Mouse (Mus musculus): Measurements from ENCODE around the gene Gm3383. TPM values are rescaled to one million over a fixed set of nuclear protein-coding genes. Genes with fewer than 3 reads are reported as not detected.

Gene Gm3383
- not detected for polyA plus RNA-seq (2014; fragmentation: Illumina TruSeq; extraction: RNeasy Lipid Tissue Mini Kit (QIAGEN cat#74804); ENCODE audit: insufficient read depth, low read depth, low replicate concordance)

GRCm38 (mm10) chr14:5807882-5808281 is at the start of gene Gm3383:
Gm3383 (minus strand) TSS chr14:5807982.

GRCm38 (mm10) chr14:5830229-5830628 is 22.4 kb upstream of the Gm3383 start, which contains the start of gene Gm3424:
Gm3424 (minus strand) TSS chr14:5830329.

GRCm38 (mm10) chr14:5741477-5741876 is 66.3 kb downstream of the Gm3383 start, which contains the start of gene Gm3373:
Gm3373 (minus strand) TSS chr14:5741577.

GRCm38 (mm10) chr14:5687357-5687756 is 120.4 kb downstream of the Gm3383 start, which contains the start of gene Gm9603:
Gm9603 (minus strand) TSS chr14:5687457.

GRCm38 (mm10) chr14:5632928-5633327 is 174.9 kb downstream of the Gm3383 start, which contains the start of gene Gm8265:
Gm8265 (minus strand) TSS chr14:5633028.

Other genes starting within 250 kb of the Gm3383 start
- gene Gm8265, start 175.0 kb downstream of the Gm3383 start, polyA plus RNA-seq (2014; fragmentation: Illumina TruSeq; extraction: RNeasy Lipid Tissue Mini Kit (QIAGEN cat#74804); ENCODE audit: insufficient read depth, low read depth, low replicate concordance): not detected
- gene Gm9603, start 120.5 kb downstream of the Gm3383 start, polyA plus RNA-seq (2014; fragmentation: Illumina TruSeq; extraction: RNeasy Lipid Tissue Mini Kit (QIAGEN cat#74804); ENCODE audit: insufficient read depth, low read depth, low replicate concordance): not detected
- gene Gm3373, start 66.4 kb downstream of the Gm3383 start, polyA plus RNA-seq (2014; fragmentation: Illumina TruSeq; extraction: RNeasy Lipid Tissue Mini Kit (QIAGEN cat#74804); ENCODE audit: insufficient read depth, low read depth, low replicate concordance): not detected
- gene Gm3424, start 22.3 kb upstream of the Gm3383 start, polyA plus RNA-seq (2014; fragmentation: Illumina TruSeq; extraction: RNeasy Lipid Tissue Mini Kit (QIAGEN cat#74804); ENCODE audit: insufficient read depth, low read depth, low replicate concordance): not detected
- gene Gm8237, start 72.4 kb upstream of the Gm3383 start, polyA plus RNA-seq (2014; fragmentation: Illumina TruSeq; extraction: RNeasy Lipid Tissue Mini Kit (QIAGEN cat#74804); ENCODE audit: insufficient read depth, low read depth, low replicate concordance): 0.14 TPM
- 0.18 TPM for gene Gm3248, start 153.8 kb upstream of the Gm3383 start, polyA plus RNA-seq (2014; fragmentation: Illumina TruSeq; extraction: RNeasy Lipid Tissue Mini Kit (QIAGEN cat#74804); ENCODE audit: insufficient read depth, low read depth, low replicate concordance)
- not detected for gene Gm3453, start 171.2 kb upstream of the Gm3383 start, polyA plus RNA-seq (2014; fragmentation: Illumina TruSeq; extraction: RNeasy Lipid Tissue Mini Kit (QIAGEN cat#74804); ENCODE audit: insufficient read depth, low read depth, low replicate concordance)

All from lung, adult 10 weeks (tissue).